Mouse (Mus musculus) cortical plate, adult 2 months (tissue): Measurements from ENCODE around the gene Mt4. TPM values are rescaled to one million over a fixed set of nuclear protein-coding genes. Genes with fewer than 3 reads are reported as not detected.
"Not testable (repeated sequence)": the region's sequence is repeated elsewhere in the genome, so short reads cannot be mapped to it uniquely, and the experiment has no call there.

Experiments used
- H3K27ac ChIP-seq: fragments of 200-500 bp; 2 replicates; pipeline ENCODE4 v1.5.1; 2012; ENCODE audit warnings: low read length, control low read depth, inconsistent platforms; ENCODE audit not compliant: insufficient read depth
- H3K4me1 ChIP-seq: fragments of 200-500 bp; 2 replicates; pipeline ENCODE4 v1.6.1; 2011; ENCODE audit warnings: low read length; ENCODE audit not compliant: control insufficient read depth, insufficient read depth
- H3K4me3 ChIP-seq: fragments of 200-500 bp; 2 replicates; pipeline ENCODE4 v1.5.1; 2011; ENCODE audit warnings: mild to moderate bottlenecking, low read length, control low read depth; ENCODE audit not compliant: insufficient read depth
- CTCF ChIP-seq: fragments of 200-500 bp; IDR thresholded peaks from 2 replicates; pipeline ENCODE4 v1.5.1; 2011; ENCODE audit warnings: mild to moderate bottlenecking, control low read depth, low read length; ENCODE audit not compliant: insufficient read depth; ENCODE audit errors: extremely low read depth
- POLR2A ChIP-seq: fragments of 200-500 bp; IDR thresholded peaks from 2 replicates; pipeline ENCODE4 v1.6.1; 2011; ENCODE audit warnings: mild to moderate bottlenecking, low read length, control low read depth; ENCODE audit not compliant: insufficient read depth; ENCODE audit errors: extremely low read depth
- polyA plus RNA-seq: library from polyadenylated mRNA; depleted of rRNA; stranded (reverse); fragments of >200 nt; gene quantifications from 2 replicates; pipeline ENCODE4 v1.2.3, GENCODE M21; 2012

Gene Mt4
- polyA plus RNA-seq, 1 experiment: not detected

- H3K4me3 ChIP-seq: no peak overlapping the region
- TF ChIP-seq POLR2A (no peak), CTCF (no peak)
- peaks cover 3% of the 10 kb centered on the region; the same call in 1 of the 2 replicates for H3K4me1 ChIP-seq
- H3K27ac ChIP-seq: no peak overlapping the region
Measured at GRCm38 (mm10) chr8:94130126-94130525, 6.9 kb upstream of the Mt4 start.

- TF ChIP-seq CTCF: no peak
- TF ChIP-seq POLR2A: no peak
- no peak overlapping the region for H3K4me3 ChIP-seq
- no peak overlapping the region for H3K27ac ChIP-seq
- peaks cover 3% of the 10 kb centered on the region; the same call in 1 of the 2 replicates for H3K4me1 ChIP-seq
Measured at GRCm38 (mm10) chr8:94132096-94132495, 4.9 kb upstream of the Mt4 start.

GRCm38 (mm10) chr8:94134601-94135000 is 2.4 kb upstream of the Mt4 start:
- H3K4me3 ChIP-seq, H3K4me1 ChIP-seq, H3K27ac ChIP-seq: not testable (repeated sequence)

- no peak overlapping the region for H3K27ac ChIP-seq
- no peaks in the 10 kb centered on the region for H3K4me1 ChIP-seq
- no peak overlapping the region for H3K4me3 ChIP-seq
- TF ChIP-seq POLR2A: no peak
- no peak for TF ChIP-seq CTCF
Measured at GRCm38 (mm10) chr8:94135556-94135955, 1.4 kb upstream of the Mt4 start.

DNA sequence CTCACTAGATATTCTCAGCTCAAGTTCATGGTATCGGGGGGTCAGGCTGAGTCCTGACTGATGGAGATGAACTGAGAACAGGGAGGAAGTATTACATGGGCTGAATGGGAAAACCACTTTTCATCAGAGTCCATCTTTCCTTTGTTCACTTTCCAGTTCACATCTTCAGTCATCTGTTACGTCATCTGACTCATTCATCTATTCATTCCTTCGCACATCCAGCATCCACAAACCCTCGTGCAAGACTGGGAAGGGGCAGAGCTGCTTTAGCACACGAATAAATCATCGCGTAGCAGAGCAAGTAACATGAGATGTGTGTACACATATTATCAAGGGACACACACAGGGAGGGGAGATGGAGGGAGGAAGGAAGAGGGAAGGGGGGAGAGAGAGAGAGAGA is 805 bp upstream of the Mt4 start:
- TF ChIP-seq CTCF (no peak), POLR2A (no peak)
- no peak overlapping the region for H3K27ac ChIP-seq
- no peaks in the 10 kb centered on the region for H3K4me1 ChIP-seq
- no peak overlapping the region for H3K4me3 ChIP-seq

GRCm38 (mm10) chr8:94140266-94140795 is 3.3 kb downstream of the Mt4 start:
- no peaks in the 10 kb centered on the region for H3K4me1 ChIP-seq
- no peak overlapping the region for H3K4me3 ChIP-seq
- TF ChIP-seq CTCF: no peak
- H3K27ac ChIP-seq: no peak overlapping the region

DNA sequence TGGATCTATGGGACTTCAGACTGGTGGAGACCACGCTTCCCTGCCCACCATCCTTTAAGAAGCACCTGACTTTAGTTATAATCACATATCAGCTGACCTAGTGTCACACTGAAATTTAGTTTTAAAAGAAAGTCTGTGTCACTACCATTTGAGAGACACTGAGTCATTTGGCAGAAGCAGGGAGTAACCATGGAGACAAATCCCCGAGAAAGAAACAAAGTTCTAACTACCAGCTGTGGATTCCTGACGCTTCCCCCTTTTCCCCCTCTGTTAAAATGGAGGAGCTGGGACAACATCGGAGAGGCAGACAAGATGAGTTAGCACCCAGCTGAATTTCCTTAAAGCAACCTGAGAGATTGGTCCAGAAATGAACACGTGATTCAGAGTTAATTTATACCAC is 11.2 kb downstream of the Mt4 start:
- peaks cover 4% of the 10 kb centered on the region for H3K4me1 ChIP-seq
- no peak overlapping the region for H3K27ac ChIP-seq
- TF ChIP-seq POLR2A: no peak
- H3K4me3 ChIP-seq: no peak overlapping the region

- no peak overlapping the region for H3K27ac ChIP-seq
- TF ChIP-seq POLR2A (no peak), CTCF (no peak)
- H3K4me3 ChIP-seq: no peak overlapping the region
- H3K4me1 ChIP-seq: peaks cover 4% of the 10 kb centered on the region
Measured at GRCm38 (mm10) chr8:94150925-94151324, 13.9 kb downstream of the Mt4 start.

DNA sequence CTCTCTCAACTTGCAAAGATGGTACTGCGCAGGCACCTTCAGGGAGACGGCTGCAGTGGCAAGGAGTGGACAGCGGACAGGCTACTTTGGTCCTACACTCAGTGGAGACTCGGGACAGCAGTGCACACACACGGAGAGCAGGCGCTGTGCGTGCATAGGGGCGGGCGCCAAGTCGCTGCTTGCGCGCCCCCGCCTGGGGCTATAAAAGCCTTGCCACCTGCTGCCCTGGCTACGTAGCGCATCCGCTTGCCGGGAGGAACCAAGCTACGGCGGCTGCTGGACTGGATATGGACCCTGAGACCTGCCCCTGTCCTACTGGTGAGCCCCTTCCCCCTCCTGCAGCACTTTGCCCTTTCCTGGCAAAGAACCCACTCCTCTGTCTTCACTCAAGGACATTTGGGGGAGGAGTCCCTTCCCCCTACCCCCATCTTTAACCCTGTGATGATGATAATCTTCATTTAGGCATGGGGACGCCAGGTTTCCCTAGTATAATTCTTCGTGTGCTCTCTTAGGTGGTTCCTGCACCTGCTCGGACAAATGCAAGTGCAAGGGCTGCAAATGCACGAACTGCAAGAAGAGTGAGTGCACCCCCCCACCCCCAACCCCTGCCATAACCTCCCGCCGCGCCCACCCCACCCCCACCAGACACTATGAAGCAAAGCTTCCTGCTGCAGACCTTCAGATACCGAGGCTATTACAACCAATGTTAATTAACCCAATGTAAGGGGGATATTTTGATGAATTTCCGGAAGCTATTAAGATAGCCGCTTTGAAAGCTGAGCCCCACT is 15.7 kb downstream of the Mt4 start, which contains the start of gene Mt3:
Mt3 (plus strand) TSS at position 95 of the 788 bp plus-strand sequence.
- peaks cover 4% of the 10 kb centered on the region for H3K4me1 ChIP-seq
- TF ChIP-seq CTCF (no peak), POLR2A (peak; percentile 99)

GRCm38 (mm10) chr8:94153451-94153850 is 16.5 kb downstream of the Mt4 start:
- TF ChIP-seq CTCF: no peak
- no peak for TF ChIP-seq POLR2A
- Histone ChIP-seq H3K4me3 (peak overlapping the region; percentile 80), H3K4me1 (peaks cover 2% of the 10 kb centered on the region; the same call in 1 of the 2 replicates), H3K27ac (peak overlapping the region; percentile 94)

More for the DNA sequence above, 15.7 kb downstream of the Mt4 start, which contains the start of gene Mt3:
- peak within 1 kb of the TSS; percentile 94 for H3K27ac ChIP-seq
- H3K4me3 ChIP-seq: peak within 1 kb of the TSS; percentile 80

DNA sequence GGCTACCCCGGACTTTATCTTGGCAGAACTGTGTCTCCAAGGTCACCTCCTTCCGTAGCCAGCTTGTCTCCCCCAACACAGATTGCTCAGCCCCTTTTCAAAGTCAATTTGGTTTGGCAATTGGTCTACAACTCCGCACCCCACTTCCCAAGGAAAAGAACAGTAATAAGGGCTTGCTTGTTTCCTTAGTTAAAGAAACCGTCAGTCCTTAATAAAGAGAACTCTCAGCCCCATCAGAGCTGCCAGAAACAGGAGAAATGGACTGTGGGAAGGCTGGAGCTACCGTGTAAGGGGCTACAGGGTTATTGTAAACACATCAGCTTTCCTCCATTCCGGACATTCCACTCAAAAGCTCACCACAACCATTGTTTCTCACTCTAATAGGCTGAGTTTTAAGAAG is 17.5 kb downstream of the Mt4 start:
- no peak for TF ChIP-seq CTCF
- no peak for TF ChIP-seq POLR2A
- Histone ChIP-seq H3K4me1 (no peaks in the 10 kb centered on the region; the same call in 1 of the 2 replicates), H3K27ac (no peak overlapping the region), H3K4me3 (no peak overlapping the region; the same call in 1 of the 2 replicates)
